Mouse (Mus musculus) gonadal fat pad, adult 2 months (tissue): ENCODE data around the gene Rrp15. TPM values are rescaled to one million over a fixed set of nuclear protein-coding genes. Genes with fewer than 3 reads are reported as not detected.

ENCODE experiments used
- DNase-seq: peaks from one replicate; pipeline ENCODE4 v3.0.0-alpha.2; 2012; ENCODE audit warnings: low read depth
- polyA plus RNA-seq: library from polyadenylated mRNA; depleted of rRNA; stranded (reverse); fragments of >200 nt; gene quantifications from 2 replicates; pipeline ENCODE4 v1.2.3, GENCODE M21; 2012; rRNA removed

Rrp15 gene
- polyA plus RNA-seq, 1 experiment: 2.9 TPM

GRCm38 (mm10) chr1:186673166-186673565, 76.0 kb downstream of the Rrp15 start:
- DNase-seq: no peak

Other genes starting within 250 kb of the Rrp15 start
- gene Tgfb2, start 43.4 kb downstream of the Rrp15 start, polyA plus RNA-seq: 1.6 and 3.3 TPM in 2 replicates
- 0.20 and 0.29 TPM in 2 replicates for gene D1Pas1, start 218.1 kb upstream of the Rrp15 start, polyA plus RNA-seq